ENCODE assay signal across 31 mouse cellular contexts in genomic region chr6:51569086-51569485, GRCm38 (mm10). TPM values are rescaled to one million over a fixed set of nuclear protein-coding genes. Genes with fewer than 3 reads are reported as not detected.
A peak's percentile ranks its signal among the peaks of the same experiment; 100 is the strongest.
DNase-seq lines count a peak whose midpoint lies in the region; ATAC-seq and TF ChIP-seq lines count a peak whose summit lies in the region.
"Had no signal": no experiment of that assay in that cellular context is flagged by ENCODE, and none has a peak within 500 bp of the region (broad histone marks: within the 10 kb centered on the region; RNA-seq: fewer than 3 reads in every experiment).

No protein-coding gene starts in this region.

- DNase-seq in hindbrain, embryonic 11.5 days (ENCODE audit: low spot score): no peak
- no peak for DNase-seq in layer of hippocampus, adult 2 months (ENCODE audit: low spot score in 2 of 2)
- no peak for DNase-seq in layer of hippocampus, postnatal 14 days (ENCODE audit: low spot score in 2 of 2)
- DNase-seq: adrenal gland, postnatal 10 days; adrenal gland, postnatal 36 days; B cell, adult 2 months; cerebellum, adult 11 months; cerebellum, adult 2 months; cerebellum, adult 9-11 months; cerebellum, postnatal 25 days; gastrocnemius, postnatal 10 days; gastrocnemius, postnatal 36 days; heart, adult 2 months; heart, postnatal 14 days; heart, postnatal 4 days; kidney, adult 18-20 months had no signal

- no peak for ATAC-seq in forebrain, embryonic 15.5 days (replicated peaks)
- ATAC-seq in forebrain, embryonic 12.5 days (ENCODE audit: low FRiP score): no peak
- no peak for ATAC-seq in hindbrain, embryonic 13.5 days (ENCODE audit: low FRiP score)
- ATAC-seq in hindbrain, embryonic 11.5 days (ENCODE audit: low FRiP score): no peak
- no peak for ATAC-seq in neural tube, embryonic 14.5 days (ENCODE audit: low read depth)
- no peak for ATAC-seq in neural tube, embryonic 15.5 days (ENCODE audit: low FRiP score)
- ATAC-seq: inflammation-experienced regulatory T-cells, adult 6 months; intestine, embryonic 16.5 days; Patski had no signal

- H3K4me1 ChIP-seq in forebrain, embryonic 15.5 days: peaks cover 11% of the 10 kb centered on the region
- peaks cover 5% of the 10 kb centered on the region for H3K4me1 ChIP-seq in forebrain, embryonic 12.5 days
- peaks cover 21% of the 10 kb centered on the region for H3K4me1 ChIP-seq in hindbrain, embryonic 13.5 days (replicated peaks)
- H3K4me1 ChIP-seq in hindbrain, embryonic 11.5 days (replicated peaks; ENCODE audit: control insufficient read depth, insufficient read depth, low read length): no peaks in the 10 kb centered on the region
- peaks cover 10% of the 10 kb centered on the region; the same call in 1 of the 2 replicates for H3K4me1 ChIP-seq in neural tube, embryonic 14.5 days (ENCODE audit: control insufficient read depth, insufficient read depth, low read length)
- peaks cover 15% of the 10 kb centered on the region for H3K4me1 ChIP-seq in neural tube, embryonic 15.5 days
- H3K4me1 ChIP-seq: embryonic facial prominence, embryonic 12.5 days; embryonic facial prominence, embryonic 15.5 days; heart, embryonic 10.5 days had no signal

- TF ChIP-seq CTCF in layer of hippocampus, adult 2 months (conservative IDR thresholded peaks at IDR 0.05): 0 out of 2 replicates have a peak, but pooled peaks have one; percentile 11

- peak overlapping the region; percentile 67 for H3K27ac ChIP-seq in forebrain, embryonic 15.5 days (replicated peaks)
- no peak overlapping the region for H3K27ac ChIP-seq in forebrain, embryonic 12.5 days
- H3K27ac ChIP-seq in hindbrain, embryonic 13.5 days: peak overlapping the region; percentile 26; the same call in 1 of the 2 replicates
- no peak overlapping the region for H3K27ac ChIP-seq in hindbrain, embryonic 11.5 days (ENCODE audit: low read depth, low read length)
- peak overlapping the region; percentile 53 for H3K27ac ChIP-seq in layer of hippocampus, adult 2 months
- H3K27ac ChIP-seq in neural tube, embryonic 14.5 days (ENCODE audit: low read depth, low read length): peak overlapping the region; percentile 48; the same call in 1 of the 2 replicates
- H3K27ac ChIP-seq in neural tube, embryonic 15.5 days (replicated peaks): no peak overlapping the region
- H3K27ac ChIP-seq: embryonic facial prominence, embryonic 12.5 days; embryonic facial prominence, embryonic 15.5 days; heart, adult 2 months; heart, embryonic 10.5 days; heart, embryonic 13.5 days; hindbrain, embryonic 15.5 days had no signal

- no peak overlapping the region for H3K4me3 ChIP-seq in forebrain, embryonic 15.5 days
- no peak overlapping the region for H3K4me3 ChIP-seq in forebrain, embryonic 12.5 days (replicated peaks)
- no peak overlapping the region for H3K4me3 ChIP-seq in hindbrain, embryonic 13.5 days
- H3K4me3 ChIP-seq in hindbrain, embryonic 11.5 days (ENCODE audit: low read depth, low read length): no peak overlapping the region
- no peak overlapping the region for H3K4me3 ChIP-seq in layer of hippocampus, adult 2 months
- H3K4me3 ChIP-seq in neural tube, embryonic 14.5 days (ENCODE audit: low read depth, low read length): no peak overlapping the region
- no peak overlapping the region for H3K4me3 ChIP-seq in neural tube, embryonic 15.5 days (replicated peaks)
- H3K4me3 ChIP-seq: embryonic facial prominence, embryonic 12.5 days; embryonic facial prominence, embryonic 15.5 days; heart, adult 2 months; heart, embryonic 10.5 days; heart, embryonic 13.5 days; hindbrain, embryonic 15.5 days had no signal

- H3K36me3 ChIP-seq in forebrain, embryonic 15.5 days: no peaks in the 10 kb centered on the region
- 0 out of 2 replicates have a peak, but pooled peaks cover 3% of the 10 kb centered on the region for H3K36me3 ChIP-seq in forebrain, embryonic 12.5 days (replicated peaks)
- no peaks in the 10 kb centered on the region for H3K36me3 ChIP-seq in hindbrain, embryonic 13.5 days
- no peaks in the 10 kb centered on the region for H3K36me3 ChIP-seq in hindbrain, embryonic 11.5 days (ENCODE audit: control insufficient read depth, insufficient read depth, low read length)
- no peaks in the 10 kb centered on the region for H3K36me3 ChIP-seq in neural tube, embryonic 14.5 days (ENCODE audit: control insufficient read depth, insufficient read depth, low read length)
- H3K36me3 ChIP-seq in neural tube, embryonic 15.5 days: no peaks in the 10 kb centered on the region
- H3K36me3 ChIP-seq: embryonic facial prominence, embryonic 12.5 days; embryonic facial prominence, embryonic 15.5 days; G1E; heart, embryonic 13.5 days; hindbrain, embryonic 15.5 days had no signal

- 54% methylated on average over 8 of the region's 8 CpGs for WGBS in forebrain, embryonic 15.5 days
- 86% methylated on average over 8 of the region's 8 CpGs for WGBS in forebrain, embryonic 12.5 days
- 65% methylated on average over 8 of the region's 8 CpGs for WGBS in hindbrain, embryonic 13.5 days
- 82% methylated on average over 8 of the region's 8 CpGs for WGBS in hindbrain, embryonic 11.5 days
- WGBS in neural tube, embryonic 14.5 days: 59% methylated on average over 8 of the region's 8 CpGs
- WGBS in neural tube, embryonic 15.5 days: 62% methylated on average over 8 of the region's 8 CpGs

- no peak overlapping the region for H3K9ac ChIP-seq in forebrain, embryonic 15.5 days (replicated peaks)
- no peak overlapping the region for H3K9ac ChIP-seq in forebrain, embryonic 12.5 days
- no peak overlapping the region for H3K9ac ChIP-seq in hindbrain, embryonic 13.5 days
- no peak overlapping the region for H3K9ac ChIP-seq in hindbrain, embryonic 11.5 days (ENCODE audit: low read depth, low read length)
- H3K9ac ChIP-seq in neural tube, embryonic 14.5 days (replicated peaks; ENCODE audit: low read depth, low read length): no peak overlapping the region
- H3K9ac ChIP-seq in neural tube, embryonic 15.5 days (replicated peaks): no peak overlapping the region
- H3K9ac ChIP-seq: embryonic facial prominence, embryonic 12.5 days; embryonic facial prominence, embryonic 15.5 days; heart, embryonic 13.5 days; hindbrain, embryonic 15.5 days had no signal

- H3K27me3 ChIP-seq in forebrain, embryonic 15.5 days: no peaks in the 10 kb centered on the region
- no peaks in the 10 kb centered on the region for H3K27me3 ChIP-seq in forebrain, embryonic 12.5 days
- no peaks in the 10 kb centered on the region for H3K27me3 ChIP-seq in hindbrain, embryonic 13.5 days
- no peaks in the 10 kb centered on the region for H3K27me3 ChIP-seq in hindbrain, embryonic 11.5 days (ENCODE audit: control insufficient read depth, insufficient read depth, low read length)
- H3K27me3 ChIP-seq in neural tube, embryonic 14.5 days (ENCODE audit: control insufficient read depth, insufficient read depth, low read length): no peaks in the 10 kb centered on the region
- H3K27me3 ChIP-seq in neural tube, embryonic 15.5 days (replicated peaks): no peaks in the 10 kb centered on the region
- H3K27me3 ChIP-seq: CH12.LX; embryonic facial prominence, embryonic 12.5 days; embryonic facial prominence, embryonic 15.5 days; heart, embryonic 13.5 days; hindbrain, embryonic 15.5 days; Patski had no signal

- H3K9me3 ChIP-seq in forebrain, embryonic 15.5 days: no peaks in the 10 kb centered on the region
- no peaks in the 10 kb centered on the region for H3K9me3 ChIP-seq in forebrain, embryonic 12.5 days
- no peaks in the 10 kb centered on the region for H3K9me3 ChIP-seq in hindbrain, embryonic 13.5 days
- no peaks in the 10 kb centered on the region for H3K9me3 ChIP-seq in hindbrain, embryonic 11.5 days (ENCODE audit: control insufficient read depth, low read length)
- H3K9me3 ChIP-seq in neural tube, embryonic 14.5 days (ENCODE audit: control insufficient read depth, low read length): no peaks in the 10 kb centered on the region
- no peaks in the 10 kb centered on the region for H3K9me3 ChIP-seq in neural tube, embryonic 15.5 days (replicated peaks)
- H3K9me3 ChIP-seq: embryonic facial prominence, embryonic 12.5 days; embryonic facial prominence, embryonic 15.5 days; G1E; heart, embryonic 10.5 days; heart, embryonic 13.5 days; hindbrain, embryonic 15.5 days had no signal

- H3K4me2 ChIP-seq in forebrain, embryonic 15.5 days (replicated peaks): no peak overlapping the region
- no peak overlapping the region for H3K4me2 ChIP-seq in forebrain, embryonic 12.5 days
- H3K4me2 ChIP-seq in hindbrain, embryonic 13.5 days: no peak overlapping the region
- H3K4me2 ChIP-seq in hindbrain, embryonic 11.5 days (replicated peaks; ENCODE audit: low read depth, low read length): no peak overlapping the region
- H3K4me2 ChIP-seq in neural tube, embryonic 14.5 days (ENCODE audit: low read depth, low read length): no peak overlapping the region
- no peak overlapping the region for H3K4me2 ChIP-seq in neural tube, embryonic 15.5 days
- H3K4me2 ChIP-seq: embryonic facial prominence, embryonic 12.5 days; embryonic facial prominence, embryonic 15.5 days; heart, embryonic 13.5 days; hindbrain, embryonic 15.5 days had no signal

RNA-seq across cellular contexts. Expression of gene Snx10, which starts 45.4 kb away (rescaled TPM):
- 52.9 and 61.7 TPM in 2 replicates for polyA plus RNA-seq in forebrain, embryonic 15.5 days (2015; fragmentation: Nextera tagmentation; extraction: Ambion mirVana)
- polyA plus RNA-seq in forebrain, embryonic 12.5 days (2016; fragmentation: Nextera tagmentation; extraction: Ambion mirVana): 39.8 and 40.2 TPM in 2 replicates
- polyA plus RNA-seq in hindbrain, embryonic 13.5 days (2015; fragmentation: Nextera tagmentation; extraction: Ambion mirVana): 47.9 and 51.3 TPM in 2 replicates
- polyA plus RNA-seq in hindbrain, embryonic 11.5 days (2014; fragmentation: Nextera tagmentation; extraction: Ambion mirVana): 45.3 and 47.6 TPM in 2 replicates
- total RNA-seq in layer of hippocampus, adult 2 months (2021): 100 to 1,000 TPM in 1 of 2 experiments, 10 to 100 TPM in 1; 98.0 to 103 TPM
- total RNA-seq in layer of hippocampus, postnatal 14 days (2021): 100 to 1,000 TPM; 116 to 117 TPM
- polyA plus RNA-seq in neural tube, embryonic 14.5 days (2014; fragmentation: Nextera tagmentation; extraction: Ambion mirVana): 62.4 and 63.9 TPM in 2 replicates
- 55.6 and 63.4 TPM in 2 replicates for polyA plus RNA-seq in neural tube, embryonic 15.5 days (2015; fragmentation: Nextera tagmentation; extraction: Ambion mirVana)
- polyA plus RNA-seq: G1E had no signal

Comparison
In these comparisons a context has a peak if more than half of its experiments do, and no peak if none do; other contexts are left out.
1. H3K27ac ChIP-seq: peak in forebrain, embryonic 15.5 days (single experiment), hindbrain, embryonic 13.5 days (single experiment), layer of hippocampus, adult 2 months (single experiment) and neural tube, embryonic 14.5 days (single experiment); none in forebrain, embryonic 12.5 days (single experiment), hindbrain, embryonic 11.5 days (single experiment) and neural tube, embryonic 15.5 days (single experiment).